Mouse (Mus musculus) thymus, postnatal 25 days (tissue): ENCODE results near the gene 9830107B12Rik.

Source experiments
- DNase-seq: peaks from one replicate; pipeline ENCODE4 v3.0.0; 2022

9830107B12Rik gene

GRCm38 (mm10) chr17:48093286-48093817 is 52.7 kb downstream of the 9830107B12Rik start:
- DNase-seq, result no peak

- DNase-seq, result no peak
These were observed 55.8 kb downstream of the 9830107B12Rik start for GRCm38 (mm10) chr17:48090305-48090704.

GRCm38 (mm10) chr17:48089446-48089845 is 56.6 kb downstream of the 9830107B12Rik start:
- DNase-seq, result no peak

- no peak for DNase-seq
These were observed 57.0 kb downstream of the 9830107B12Rik start, which contains the start of gene 1700067P10Rik for GRCm38 (mm10) chr17:48089019-48089418. 1700067P10Rik (plus strand) TSS chr17:48089319.

DNA sequence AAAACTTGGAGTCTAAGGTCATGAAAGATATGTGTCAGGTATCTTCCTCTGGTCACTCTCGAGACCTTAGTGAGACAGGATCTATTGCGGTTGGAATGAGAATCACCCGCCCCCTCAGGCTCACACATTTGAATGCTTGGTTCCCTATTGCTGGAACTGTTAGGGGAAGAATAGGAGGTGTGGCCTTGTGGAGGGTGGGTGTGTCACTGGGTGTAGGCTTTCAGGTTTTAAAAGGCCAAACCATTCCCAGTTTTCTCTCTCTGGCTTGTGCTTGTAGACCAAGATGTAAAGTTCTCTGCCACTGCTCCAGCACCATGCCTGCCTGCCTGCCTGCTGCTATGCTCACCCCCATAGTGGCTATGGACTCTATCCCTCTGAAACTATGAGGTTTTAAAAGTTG is 65.4 kb downstream of the 9830107B12Rik start:
- no peak for DNase-seq
